Mouse (Mus musculus): ENCODE results near the gene Prpf6.

Prpf6 gene

DNA sequence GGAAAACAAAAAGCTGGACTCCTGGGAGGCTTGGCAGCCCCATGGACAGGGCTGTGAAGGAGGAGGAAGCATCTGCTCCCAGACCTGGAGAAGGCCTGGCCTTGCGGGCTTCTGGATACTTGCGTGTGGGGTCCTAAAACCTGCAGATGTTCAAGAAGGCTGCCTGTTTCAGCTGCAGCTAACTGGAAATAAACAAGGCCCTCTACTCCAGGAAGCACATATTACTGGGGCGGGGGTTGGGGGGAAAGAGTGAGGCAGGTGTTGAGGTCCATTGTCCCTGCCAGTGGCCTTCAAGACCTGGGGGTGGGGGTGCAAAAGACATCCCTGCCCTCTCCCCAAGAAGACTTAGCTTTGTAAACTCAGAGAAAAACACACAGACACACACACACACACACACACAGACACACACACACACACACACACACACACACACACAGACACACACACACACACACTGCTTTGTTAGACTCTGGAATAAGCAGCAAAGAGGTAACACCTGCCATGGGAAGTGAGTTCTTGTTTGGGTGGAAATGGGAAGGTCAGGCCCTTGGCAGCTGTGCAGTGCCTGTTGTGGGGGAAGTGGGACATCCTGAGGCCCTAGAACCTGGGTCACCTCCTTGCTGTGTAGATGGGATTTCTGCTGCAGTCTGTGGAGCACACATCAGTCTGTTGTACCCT lies 71.1 kb downstream of the Prpf6 start:
- DNase-seq = no peak

DNA sequence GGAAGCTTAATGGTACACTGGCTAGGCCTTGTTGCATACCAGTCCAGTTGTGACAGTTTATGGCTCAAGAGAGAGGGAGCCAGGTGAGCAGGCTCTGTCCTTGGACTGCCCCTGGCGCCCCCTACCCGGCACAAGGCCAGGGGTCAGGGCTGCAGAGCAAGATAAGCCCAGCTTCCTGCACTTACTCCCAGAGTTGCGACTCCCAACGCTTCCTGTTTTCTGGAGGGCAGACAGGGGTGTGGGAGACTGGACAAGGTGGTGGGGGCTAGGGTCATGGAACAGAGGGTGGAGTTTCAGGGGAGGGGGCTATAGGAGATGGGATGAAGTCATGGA lies 71.6 kb downstream of the Prpf6 start:
- no peak for DNase-seq

DNA sequence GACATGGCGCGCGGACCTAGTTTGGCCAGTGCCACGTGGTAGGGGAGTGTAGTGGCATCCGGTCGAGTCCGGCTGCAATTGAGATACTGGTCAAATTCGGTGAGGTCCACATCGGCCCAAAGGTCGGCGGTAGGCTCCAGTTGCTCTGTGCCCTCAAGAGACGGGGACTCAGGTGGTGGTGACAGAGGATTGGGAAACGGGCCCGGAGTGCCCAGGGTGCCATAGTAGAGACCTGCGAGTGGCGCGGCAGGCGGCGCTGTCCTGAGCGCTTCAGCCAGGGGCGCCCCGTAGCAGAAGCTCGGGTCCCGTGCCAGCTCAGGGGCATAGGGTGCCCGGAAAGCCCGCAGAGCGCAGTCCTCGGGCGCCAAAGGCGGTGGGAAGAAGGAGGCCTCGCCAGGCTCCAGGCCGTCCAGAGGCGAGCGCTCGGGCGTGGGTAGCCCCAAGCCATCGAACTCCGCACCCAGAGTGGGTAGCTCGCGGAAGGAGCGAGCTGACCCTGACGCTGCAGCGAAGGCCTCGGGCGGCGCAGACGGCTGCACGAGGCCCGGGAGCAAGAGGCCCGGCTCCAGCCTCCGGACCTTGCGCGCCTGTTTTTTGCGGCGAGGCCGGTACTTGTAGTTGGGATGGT lies 78.7 kb downstream of the Prpf6 start:
- peak; percentile 52 for DNase-seq

DNA sequence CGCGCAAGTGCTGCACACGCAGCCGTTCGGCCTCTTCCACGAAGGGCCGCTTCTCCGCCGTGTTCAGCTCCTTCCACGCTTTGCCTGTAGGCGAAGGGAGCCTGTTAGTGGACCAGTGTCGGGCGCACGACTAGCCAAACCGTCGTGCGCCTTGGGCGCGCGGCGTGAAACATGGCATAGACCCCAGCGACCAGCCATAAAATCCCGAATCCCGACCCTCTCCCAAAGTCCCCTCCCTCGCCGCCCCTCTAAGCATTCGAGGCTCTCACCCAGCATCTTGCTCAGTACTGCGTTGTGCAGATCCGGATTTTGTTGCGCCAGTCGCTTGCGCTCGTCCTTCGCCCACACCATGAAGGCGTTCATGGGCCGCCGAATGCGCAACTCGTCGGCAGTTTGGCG lies 79.2 kb downstream of the Prpf6 start:
- DNase-seq = no peak

DNA sequence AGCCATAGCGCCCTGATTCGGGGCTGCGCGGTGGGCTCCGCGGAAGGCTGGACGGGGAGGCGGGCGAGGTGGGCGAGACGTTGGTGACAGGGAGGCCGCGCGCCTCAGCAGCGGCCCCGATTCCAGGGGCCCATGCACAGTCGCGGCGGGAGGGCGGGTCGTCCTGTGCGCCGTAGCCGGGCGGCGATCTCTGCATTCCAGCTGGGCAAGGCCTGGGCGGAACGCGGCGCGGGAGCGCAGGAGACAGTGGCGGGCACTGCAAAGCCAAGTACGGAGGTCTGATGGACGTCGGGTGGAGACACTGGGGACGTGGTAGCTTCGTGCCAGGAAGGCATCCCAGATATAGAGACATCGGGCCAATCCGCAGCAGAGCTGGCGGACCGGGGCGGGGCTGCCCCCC lies 79.7 kb downstream of the Prpf6 start, which contains the start of gene Sox18:
Gene Sox18 (minus strand): TSS at position 315 of the 400 bp plus-strand sequence.
- DNase-seq = peak; percentile 62

DNA sequence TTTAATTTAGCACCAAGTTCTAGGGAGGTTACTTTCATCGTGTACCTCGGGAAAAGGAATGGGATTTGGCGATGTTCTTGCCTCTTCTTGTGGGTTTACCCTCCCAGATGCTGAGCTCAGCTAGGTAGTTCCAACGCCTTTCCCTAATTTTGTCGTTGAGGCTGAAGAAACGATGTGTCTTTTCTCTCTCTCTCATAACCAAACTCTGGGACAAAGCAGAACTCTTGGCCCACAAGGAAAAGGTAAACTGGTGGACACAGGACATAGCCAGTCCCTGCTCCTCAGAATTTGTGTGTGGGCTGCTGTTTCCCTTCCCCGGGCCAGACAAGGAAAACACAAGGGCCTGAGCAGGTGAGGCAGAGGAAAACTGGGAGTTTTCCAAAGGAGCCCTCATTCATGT lies 80.3 kb downstream of the Prpf6 start:
- DNase-seq = no peak

DNA sequence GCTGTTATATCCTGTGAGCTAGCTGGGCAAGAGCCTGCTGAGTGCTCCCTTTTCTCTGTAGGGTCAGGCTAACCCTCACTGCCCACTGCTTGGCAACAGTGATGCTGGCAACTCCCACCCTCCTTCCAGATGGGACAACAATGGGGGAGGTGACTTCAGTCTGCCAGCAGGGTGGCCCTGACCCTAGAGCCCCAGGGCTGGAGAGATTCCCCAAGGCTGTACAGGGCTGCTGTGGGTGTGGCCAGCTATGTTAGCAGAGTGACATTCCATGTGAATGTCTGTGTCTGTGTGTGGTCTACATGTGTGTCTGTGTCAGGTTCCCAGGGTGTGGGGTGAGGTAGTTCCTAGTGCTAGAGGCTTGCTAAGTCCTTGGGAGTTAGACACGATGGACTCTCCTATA lies 81.8 kb downstream of the Prpf6 start:
- DNase-seq = peak; percentile 49

DNA sequence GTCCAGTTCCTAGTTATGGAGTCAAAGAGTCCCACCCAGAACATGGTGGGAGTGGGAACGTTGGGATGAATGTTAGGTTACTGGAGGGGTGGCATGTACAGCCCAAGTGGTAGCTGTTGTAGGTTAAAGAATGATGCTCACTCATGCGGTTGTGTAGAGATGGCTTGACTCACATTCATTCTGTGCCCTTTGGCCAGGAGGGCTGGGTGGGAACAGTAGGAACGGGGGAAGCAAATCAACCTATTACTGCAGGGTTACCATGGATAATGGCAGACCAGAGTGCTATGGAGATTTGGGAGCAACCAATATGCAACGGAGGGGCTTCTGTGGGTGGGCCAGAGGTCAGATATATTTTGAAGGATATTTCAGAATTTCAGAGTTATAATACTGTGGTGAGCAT lies 83.3 kb downstream of the Prpf6 start:
- no peak for DNase-seq

DNA sequence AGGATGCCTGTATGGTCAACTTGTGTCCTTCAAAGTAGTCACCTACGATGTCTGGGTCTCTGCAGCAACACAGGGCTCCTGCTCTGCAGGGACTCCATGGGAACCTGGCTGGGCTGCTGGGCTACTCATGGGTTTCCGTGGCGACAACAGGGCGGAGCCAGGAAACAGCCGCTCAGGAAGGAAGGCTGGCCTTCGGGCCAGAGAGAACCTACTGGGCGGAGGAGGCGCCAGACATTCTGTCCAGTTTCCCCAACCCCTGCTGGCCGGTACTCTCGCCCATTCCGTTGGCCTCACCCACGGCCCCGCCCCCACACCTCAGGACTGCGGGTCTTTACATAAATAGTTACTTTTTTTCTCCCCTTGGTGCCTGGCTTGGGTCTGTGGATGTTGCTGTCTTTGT lies 83.8 kb downstream of the Prpf6 start:
- peak; percentile 81 for DNase-seq

DNA sequence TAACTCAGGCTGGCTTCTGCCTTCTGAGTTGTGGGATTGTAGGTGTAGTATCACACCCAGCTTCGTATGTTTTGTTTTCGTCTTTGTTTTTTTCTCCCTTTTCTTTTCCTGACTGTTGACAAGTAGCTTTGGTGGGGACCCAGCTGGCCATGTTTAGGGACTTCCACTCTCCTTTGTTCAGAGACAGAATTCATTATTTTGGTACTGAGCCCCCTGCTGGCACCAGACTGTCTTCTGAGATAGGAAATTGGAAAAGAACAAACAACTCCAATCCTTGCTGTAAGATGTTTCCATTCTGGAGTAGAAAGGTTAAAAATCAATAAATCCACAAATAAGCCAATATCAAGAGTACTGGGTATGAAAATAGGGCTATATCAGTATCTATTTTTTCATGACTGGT lies 84.8 kb downstream of the Prpf6 start:
- DNase-seq = peak; percentile 63

DNA sequence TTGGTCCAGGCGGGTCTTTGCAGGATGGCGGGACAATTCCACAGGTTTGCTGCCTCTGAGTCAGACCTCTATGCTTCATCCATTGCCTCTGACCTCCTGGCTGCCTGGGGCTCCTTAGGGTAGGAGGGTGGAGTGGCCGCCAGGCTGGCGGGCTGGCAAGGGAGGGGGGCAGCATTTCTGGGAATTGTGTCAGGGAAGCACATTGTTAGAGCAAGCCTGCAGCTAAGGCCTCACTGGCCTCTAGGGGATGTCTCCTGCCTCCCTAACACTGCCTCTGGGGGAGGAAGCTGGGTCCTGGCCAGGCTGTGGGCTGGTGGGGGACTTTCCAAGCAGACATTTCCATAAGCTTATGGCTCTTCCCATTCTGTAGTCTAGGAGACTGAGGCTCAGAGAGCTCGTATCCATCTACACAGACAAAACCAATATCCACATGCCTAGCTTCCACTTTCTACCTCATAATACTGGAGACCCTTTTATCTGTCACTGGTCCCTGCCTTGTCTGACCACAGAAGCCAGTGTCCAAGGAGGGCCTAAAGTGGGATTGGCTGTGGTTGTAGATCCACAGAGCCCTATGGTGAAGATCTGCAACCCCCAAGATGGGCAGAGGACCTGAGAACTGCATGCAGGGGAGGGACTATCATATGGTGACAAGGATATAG lies 85.6 kb downstream of the Prpf6 start:
- DNase-seq = no peak

DNA sequence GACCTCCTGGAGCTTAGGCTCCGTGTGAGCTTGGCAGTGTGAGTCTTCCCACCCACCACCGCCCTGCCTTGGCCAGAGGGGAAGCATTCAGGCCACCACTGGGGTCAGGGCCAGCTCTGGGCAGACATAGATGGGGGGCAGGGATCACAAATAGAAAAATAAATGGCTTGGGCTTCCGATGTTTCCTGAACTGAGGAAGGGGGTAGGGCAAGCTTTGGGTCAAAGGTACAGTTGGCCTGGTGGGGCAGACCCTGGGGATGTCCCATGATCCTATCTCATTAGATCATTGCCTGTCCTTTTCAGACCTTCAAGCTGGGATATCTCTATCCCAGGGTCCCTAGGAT lies 86.1 kb downstream of the Prpf6 start:
- DNase-seq = no peak

DNA sequence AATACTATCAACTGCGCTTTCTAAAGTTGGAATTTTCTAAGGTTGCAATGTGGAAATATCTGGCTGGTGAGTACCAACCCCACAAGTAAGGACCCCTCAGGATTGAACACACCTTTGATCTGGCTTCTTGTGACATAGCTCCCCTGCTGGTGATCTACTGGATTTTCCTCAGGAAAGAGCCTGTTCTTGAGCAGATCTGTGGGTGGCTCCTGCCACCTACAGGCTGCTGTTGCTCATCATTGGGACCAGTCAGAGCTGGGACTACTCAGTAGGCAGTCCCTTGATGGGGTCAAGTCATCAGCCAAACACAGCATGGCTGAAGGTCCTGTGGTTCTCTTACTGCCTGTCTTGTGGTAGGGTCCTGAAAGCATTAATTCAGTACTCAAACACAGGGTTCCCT lies 87.1 kb downstream of the Prpf6 start:
- peak; percentile 90 for DNase-seq

DNA sequence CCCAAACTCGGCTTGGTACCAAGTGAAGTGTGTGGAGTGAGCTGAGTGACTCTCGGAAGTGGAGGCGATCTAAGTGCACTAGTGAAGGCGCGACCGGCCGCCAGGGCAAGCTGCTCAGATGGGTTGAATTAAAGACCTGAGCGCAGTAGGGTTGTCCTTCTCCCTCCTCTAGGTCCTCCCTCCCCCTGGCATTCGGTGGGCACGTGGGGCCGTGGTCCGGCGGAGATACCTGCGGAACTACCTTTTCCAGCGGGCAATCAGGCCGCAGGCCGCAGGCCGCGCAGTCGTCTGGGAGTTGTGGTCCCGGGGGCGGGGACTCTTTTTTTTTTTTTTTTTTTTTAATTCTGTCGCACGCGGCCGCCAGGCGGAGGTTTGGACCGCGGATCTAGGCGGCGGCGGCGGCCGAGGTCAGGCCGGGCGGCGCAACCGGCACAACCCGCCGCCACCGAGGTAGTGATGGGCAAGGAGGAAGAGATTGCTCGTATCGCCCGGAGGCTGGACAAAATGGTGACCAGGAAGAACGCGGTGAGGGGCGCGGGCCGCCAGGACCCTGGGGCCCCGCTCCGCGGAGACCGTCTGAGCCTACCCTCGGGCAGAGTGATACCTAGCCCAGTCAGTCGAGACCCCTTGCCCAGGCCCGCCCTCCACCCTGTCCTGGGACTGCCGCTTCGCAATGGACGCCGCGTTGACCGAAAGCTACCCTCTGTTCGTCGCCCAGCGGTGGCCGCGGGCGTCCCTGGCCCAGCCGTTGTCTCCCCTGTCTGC lies 88.5 kb downstream of the Prpf6 start, which contains the start of gene Tcea2:
Gene Tcea2 (plus strand): TSS at position 360 of the 765 bp plus-strand sequence.
- peak; percentile 87 for DNase-seq

DNA sequence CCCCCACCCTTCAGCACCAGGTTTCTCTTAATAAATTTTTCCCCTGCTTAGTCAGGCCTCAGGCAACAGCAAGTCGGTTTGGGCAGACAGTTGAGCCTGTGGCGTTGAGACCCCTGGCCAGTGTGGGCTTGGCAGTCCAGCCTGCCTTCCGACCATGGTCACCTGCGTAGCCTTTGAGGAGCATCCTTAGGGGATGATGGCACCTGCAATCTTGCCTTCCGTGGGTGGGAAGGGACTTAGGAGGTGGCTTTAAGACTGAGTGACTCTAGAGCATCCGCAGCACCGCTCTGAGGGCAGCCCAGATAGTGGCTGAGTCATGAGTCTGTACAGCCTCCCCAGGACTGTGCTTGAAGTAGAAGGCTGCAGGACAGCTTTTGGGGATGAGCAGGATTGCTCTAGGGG lies 89.0 kb downstream of the Prpf6 start:
- peak; percentile 29 for DNase-seq

DNA sequence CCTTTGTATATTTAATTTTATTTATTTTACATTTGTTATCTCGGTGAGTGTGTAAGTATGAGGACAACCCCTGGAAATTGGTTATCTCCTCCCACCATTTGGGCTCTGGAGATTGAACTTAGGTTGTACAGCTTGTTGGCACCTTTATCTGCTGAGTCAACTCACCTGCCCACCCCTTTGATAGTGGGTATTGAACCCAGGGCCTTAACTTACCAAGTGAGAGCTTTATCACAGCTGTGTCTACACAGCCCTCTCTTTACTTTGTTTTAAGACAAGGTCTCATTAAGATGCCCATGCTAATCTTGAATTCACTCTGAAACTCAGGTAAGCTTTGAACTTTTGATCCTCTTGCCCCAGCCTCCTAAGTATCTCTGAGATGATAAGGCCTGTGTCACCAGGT lies 90.3 kb downstream of the Prpf6 start:
- DNase-seq = no peak

DNA sequence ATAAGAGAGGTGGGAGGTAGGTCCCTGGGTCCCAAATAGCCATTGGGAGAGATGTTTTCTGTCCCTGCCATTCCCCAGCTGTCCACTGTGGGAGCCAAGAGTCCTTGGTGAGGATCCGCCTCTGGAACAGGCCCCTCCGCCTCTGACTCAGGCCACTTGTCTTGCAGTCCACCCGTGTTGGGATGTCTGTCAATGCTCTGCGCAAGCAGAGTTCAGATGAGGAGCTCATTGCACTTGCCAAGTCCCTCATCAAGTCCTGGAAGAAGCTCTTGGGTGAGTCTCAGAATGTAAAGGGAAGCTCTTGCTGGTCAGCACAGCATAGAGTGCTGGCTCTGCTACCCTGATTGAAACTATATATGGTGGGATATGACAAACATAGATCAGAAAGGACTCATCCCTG lies 91.7 kb downstream of the Prpf6 start:
- no peak for DNase-seq

DNA sequence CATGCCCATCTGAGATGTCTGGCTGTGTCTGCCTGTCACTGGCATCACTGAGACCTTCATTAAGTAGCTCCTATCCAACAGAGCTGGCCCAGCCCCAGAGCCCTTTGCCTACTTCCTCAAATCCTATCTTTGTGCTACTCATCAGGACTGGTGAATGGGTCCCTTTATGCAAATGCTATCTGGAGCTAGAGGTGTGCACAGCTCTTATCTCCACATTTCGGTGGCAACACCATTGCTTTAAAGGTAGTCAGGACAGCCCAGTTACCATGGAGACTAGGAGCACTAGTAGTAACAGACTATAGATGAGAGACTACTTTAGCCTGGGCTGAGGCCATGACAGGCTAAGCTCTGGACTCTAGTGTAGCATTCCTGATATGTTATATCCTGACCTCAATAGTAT lies 93.0 kb downstream of the Prpf6 start:
- DNase-seq = no peak

DNA sequence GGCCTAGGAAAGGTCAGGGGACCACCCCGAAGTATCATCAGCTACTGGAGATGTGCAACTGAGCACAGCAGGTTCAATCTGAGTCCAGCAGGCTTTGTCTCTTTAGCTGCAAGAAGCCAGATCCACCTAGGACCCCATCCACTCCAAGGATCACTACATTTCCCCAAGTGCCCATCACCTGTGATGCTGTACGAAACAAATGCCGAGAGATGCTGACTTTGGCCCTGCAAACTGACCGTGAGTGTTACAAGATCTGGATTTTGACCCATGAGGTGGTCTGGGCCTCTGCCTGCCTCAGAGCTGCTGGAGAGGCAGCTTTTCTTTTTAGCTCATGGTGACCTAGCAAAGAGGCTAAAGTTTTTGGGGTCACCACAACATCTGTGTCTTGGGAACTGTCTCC lies 94.0 kb downstream of the Prpf6 start:
- DNase-seq = no peak

DNA sequence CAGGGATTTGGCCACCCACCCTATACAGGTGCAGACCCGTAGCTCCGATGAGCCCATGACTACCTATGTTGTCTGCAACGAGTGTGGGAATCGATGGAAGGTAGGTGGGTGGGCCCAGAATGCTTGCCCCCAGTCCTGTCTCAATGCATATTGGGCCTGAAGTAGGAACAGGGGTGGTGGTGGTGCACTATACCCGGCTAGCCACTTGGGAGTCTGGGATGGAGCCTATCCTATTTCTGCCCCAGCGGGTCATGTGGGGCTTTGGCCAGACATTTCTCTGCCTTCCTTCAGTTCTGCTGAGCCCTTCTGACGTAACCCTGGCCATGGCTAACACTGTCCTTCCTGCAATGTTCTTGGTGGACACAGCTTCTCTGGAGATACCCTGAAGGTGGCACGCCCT lies 95.9 kb downstream of the Prpf6 start:
- DNase-seq = no peak

DNA sequence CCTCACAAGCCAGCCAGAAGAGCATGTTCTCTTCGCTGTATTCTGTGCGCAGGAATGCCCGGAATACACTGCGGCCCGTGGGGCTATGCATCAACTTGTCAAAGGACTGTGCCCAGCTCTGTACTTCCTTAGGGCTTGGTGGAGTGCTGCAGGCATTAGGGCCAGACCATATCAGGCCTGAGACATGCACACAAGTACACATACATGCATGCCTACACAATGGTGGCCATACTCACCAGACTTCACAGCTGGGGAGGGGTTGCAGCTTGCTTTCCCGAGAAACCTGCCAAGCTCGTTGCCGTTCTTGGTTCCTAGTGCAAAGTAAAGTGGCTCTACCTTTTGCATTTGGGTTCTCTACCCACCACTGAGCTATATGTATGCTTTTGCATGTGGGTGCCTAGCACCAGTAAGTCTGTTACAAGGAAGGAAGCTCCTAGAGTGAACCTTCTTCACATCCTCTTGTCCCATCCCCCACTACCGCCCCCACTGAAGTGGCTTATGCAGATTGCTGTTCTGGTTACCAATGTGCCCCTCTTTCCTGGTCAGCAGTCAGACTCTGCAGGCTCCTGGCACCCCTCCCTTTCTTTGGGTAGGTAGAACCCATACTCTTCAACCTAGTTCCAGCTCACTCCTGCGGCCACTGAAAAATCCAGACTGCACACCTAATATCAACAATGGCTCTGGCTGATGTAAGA lies 97.9 kb downstream of the Prpf6 start:
- no peak for DNase-seq

DNA sequence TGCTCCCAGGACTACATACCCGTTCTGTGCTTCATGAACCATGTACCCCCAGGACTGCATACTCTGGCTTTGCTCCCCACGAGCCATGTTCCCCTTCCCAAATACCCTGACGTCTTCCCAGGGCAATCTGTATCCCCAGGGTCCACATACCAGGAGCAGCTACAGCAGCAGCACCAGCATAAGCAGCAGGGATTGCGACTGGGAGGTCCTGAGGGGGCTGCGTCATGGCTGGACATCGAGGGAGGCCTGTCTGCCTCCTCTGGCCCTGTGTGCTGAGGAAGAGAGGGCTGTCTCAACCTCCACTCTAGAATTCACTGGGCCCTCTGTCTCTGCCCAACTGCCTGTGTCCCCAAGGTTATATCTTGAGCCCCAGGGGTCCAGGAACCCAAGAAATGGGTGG lies 99.4 kb downstream of the Prpf6 start:
- DNase-seq = no peak

DNA sequence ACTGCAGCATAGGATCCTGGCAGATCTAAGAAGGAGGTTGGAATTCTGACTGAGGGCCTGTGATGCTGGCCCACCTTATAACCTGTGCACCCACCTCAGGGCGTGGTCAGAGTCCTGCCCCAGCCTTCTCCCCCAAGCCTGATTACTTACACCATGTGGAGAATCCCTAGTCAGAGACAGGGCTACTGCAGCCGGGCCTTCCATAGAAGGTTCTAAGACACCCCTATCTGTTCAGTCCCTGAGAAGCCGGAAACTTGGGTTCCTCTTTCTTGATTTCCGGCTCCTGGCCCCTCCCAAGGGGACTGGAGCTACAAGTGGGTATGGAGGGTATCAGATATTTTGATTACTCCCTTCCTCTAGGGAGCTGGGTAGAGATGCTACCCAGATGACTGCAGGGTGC lies 99.9 kb downstream of the Prpf6 start:
- no peak for DNase-seq

Data from embryo, embryonic 11 days (tissue).